Mouse (Mus musculus) liver, embryonic 14.5 days (tissue): ENCODE measurements around the gene Nt5c2. TPM values are rescaled to one million over a fixed set of nuclear protein-coding genes. Genes with fewer than 3 reads are reported as not detected.
"Not testable (repeated sequence)": the region's sequence is repeated elsewhere in the genome, so short reads cannot be mapped to it uniquely, and the experiment has no call there.

Source experiments
- ATAC-seq: fragments of 200-750 bp; cut with Nextera tagmentation; 2 replicates; pipeline ENCODE4 v1.8.0; 2017; ENCODE audit warnings: moderate number of reproducible peaks, mild to moderate bottlenecking, moderate library complexity; ENCODE audit not compliant: insufficient read depth
- DNase-seq, 3 experiments: peaks; one replicate each; pipeline ENCODE4 v3.0.0-alpha.2; 2012 to 2013; ENCODE audit warnings: low read depth in 3 of 3, low spot score in 3 of 3
- H3K27ac ChIP-seq: fragments of 300-500 bp; sonication (generic); 2 replicates; pipeline ENCODE4 v1.5.1; 2014; ENCODE audit warnings: moderate library complexity, mild to moderate bottlenecking, control low read depth, inconsistent platforms
- H3K27me3 ChIP-seq: fragments of 300-500 bp; sonication (generic); 2 replicates; pipeline ENCODE4 v1.6.1; 2014; ENCODE audit warnings: mild to moderate bottlenecking, low read length, moderate library complexity; ENCODE audit not compliant: control insufficient read depth, insufficient read depth
- H3K36me3 ChIP-seq: fragments of 300-500 bp; sonication (generic); replicated peaks from 2 replicates; pipeline ENCODE4 v1.6.1; 2014; ENCODE audit warnings: low read depth; ENCODE audit not compliant: control insufficient read depth, insufficient read depth
- H3K4me1 ChIP-seq, 2 experiments: fragments of 200-500 bp in 1 of 2; fragments of 300-500 bp in 1 of 2; sonication (generic) in 1 of 2; replicated peaks; 2 replicates each; pipeline ENCODE4 v1.6.1; 2012 to 2014; ENCODE audit warnings: antibody characterized with exemption in 1 of 2, inconsistent platforms in 1 of 2, low read length in 1 of 2; ENCODE audit not compliant: control insufficient read depth in 2 of 2, insufficient read depth in 2 of 2
- H3K4me2 ChIP-seq: fragments of 300-500 bp; sonication (generic); 2 replicates; pipeline ENCODE4 v1.6.1; 2014; ENCODE audit warnings: low read depth, mild to moderate bottlenecking, control low read depth, moderate library complexity
- H3K4me3 ChIP-seq, 2 experiments: fragments of 200-500 bp in 1 of 2; fragments of 300-500 bp in 1 of 2; sonication (generic) in 1 of 2; 2 replicates each; pipeline ENCODE4 v1.5.1; 2012 to 2014; ENCODE audit warnings: low read depth in 2 of 2, low read length in 2 of 2, mild to moderate bottlenecking in 2 of 2, control low read depth in 1 of 2, inconsistent platforms in 1 of 2, moderate library complexity in 1 of 2; ENCODE audit not compliant: insufficient read depth in 1 of 2
- H3K9ac ChIP-seq: fragments of 300-500 bp; sonication (generic); replicated peaks from 2 replicates; pipeline ENCODE4 v1.6.1; 2014; ENCODE audit warnings: mild to moderate bottlenecking, control low read depth, moderate library complexity
- H3K9me3 ChIP-seq: fragments of 300-500 bp; sonication (generic); 2 replicates; pipeline ENCODE4 v1.6.1; 2016; ENCODE audit warnings: low read length, mixed read lengths; ENCODE audit not compliant: control insufficient read depth
- CTCF ChIP-seq: IDR thresholded peaks from 2 replicates; pipeline ENCODE4 v1.5.1; 2016; ENCODE audit warnings: antibody characterized with exemption, low read depth, control low read depth
- EP300 ChIP-seq: IDR thresholded peaks from 2 replicates; pipeline ENCODE4 v1.6.1; 2016; ENCODE audit warnings: antibody characterized with exemption, low read depth
- WGBS: fragments of 180-500 bp; shearing (Covaris S2); extraction: QIAGEN DNeasy Blood & Tissue Kit; methylation state at CpG from one replicate; pipeline ENCODE4 v1.1.7; 2014; ENCODE audit not compliant: insufficient replicate concordance; 5-methylcytosine and 5-hydroxymethylcytosine counted together
- polyA plus RNA-seq, 2 experiments: library from polyadenylated mRNA; depleted of rRNA in 1 of 2; stranded (reverse) in 1 of 2; unstranded in 1 of 2; fragments of >200 nt; fragmentation: Nextera tagmentation in 1 of 2; extraction: Ambion mirVana in 1 of 2; gene quantifications; 2 replicates each; pipeline versions ENCODE4 v1.2.1 to v1.2.3; 2012 to 2014

Nt5c2 gene
- polyA plus RNA-seq, 2 experiments, result 14.9 to 45.0 TPM

DNA sequence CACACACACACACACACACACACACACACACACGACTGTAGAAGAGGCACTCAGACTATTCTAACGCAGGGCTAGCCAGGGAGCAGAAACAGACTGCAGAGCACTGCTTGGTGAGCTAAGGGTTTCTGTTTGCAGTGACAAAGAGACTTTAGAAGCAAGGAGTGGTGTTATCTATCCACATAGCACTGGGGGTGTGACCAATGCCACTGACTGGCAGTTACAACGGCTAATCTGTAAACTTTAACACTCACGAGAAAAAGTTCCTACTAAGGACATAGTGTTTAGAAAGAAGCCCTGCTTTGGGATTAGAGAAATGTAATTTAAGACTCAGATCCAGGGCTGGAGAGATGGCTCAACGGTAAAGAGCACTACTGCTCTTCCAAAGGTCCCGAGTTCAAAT lies 15.2 kb downstream of the Nt5c2 start:
- H3K27ac ChIP-seq, result peak overlapping the region; percentile 10

DNA sequence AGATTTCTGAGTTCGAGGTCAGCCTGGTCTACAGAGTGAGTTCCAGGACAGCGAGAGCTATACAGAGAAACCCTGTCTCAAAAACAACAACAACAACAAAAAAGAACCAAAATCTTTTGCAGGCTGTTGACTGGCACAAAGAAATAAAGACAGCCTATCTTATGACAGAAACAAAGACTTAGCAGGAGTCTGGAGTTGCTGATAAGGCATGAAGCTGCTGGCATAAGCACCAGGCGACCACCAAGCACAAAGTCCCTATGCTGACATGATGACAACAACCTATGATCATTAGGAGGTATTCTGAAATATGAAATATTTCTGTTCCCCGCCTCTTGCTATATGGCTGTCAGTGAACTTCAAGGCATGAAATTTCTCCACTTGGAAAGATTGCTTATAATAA lies 16.0 kb downstream of the Nt5c2 start:
- TF ChIP-seq EP300, result peak; percentile 59
- TF ChIP-seq CTCF, result no peak
- Histone ChIP-seq H3K4me3 (no peak overlapping the region), H3K4me1 (peaks cover 3 to 10% of the 10 kb centered on the region in 2 experiments; a peak in 3 of 4 replicates), H3K27me3 (no peaks in the 10 kb centered on the region), H3K4me2 (peak overlapping the region; percentile 47), H3K9ac (no peak overlapping the region), H3K36me3 (no peaks in the 10 kb centered on the region), H3K27ac (no peak overlapping the region), H3K9me3 (no peaks in the 10 kb centered on the region)
- DNase-seq, result no peak
- peak; percentile 63; the same call in 1 of the 2 replicates for ATAC-seq
- WGBS, result 22% methylated on average over 4 of the region's 4 CpGs

More for the DNA sequence above, 15.2 kb downstream of the Nt5c2 start:
- DNase-seq (peak in 2 of 3 experiments; percentile 44 to 51), ATAC-seq (peak; percentile 83)
- Histone ChIP-seq H3K4me2 (peak overlapping the region; percentile 47), H3K9ac (no peak overlapping the region), H3K9me3 (no peaks in the 10 kb centered on the region), H3K4me1 (peaks cover 3 to 10% of the 10 kb centered on the region in 2 experiments; a peak in 3 of 4 replicates), H3K36me3 (no peaks in the 10 kb centered on the region), H3K27me3 (no peaks in the 10 kb centered on the region), H3K4me3 (no peak overlapping the region)
- TF ChIP-seq CTCF, result no peak
- peak; percentile 63 for TF ChIP-seq EP300
- WGBS, result 21% methylated on average over 6 of the region's 6 CpGs

DNA sequence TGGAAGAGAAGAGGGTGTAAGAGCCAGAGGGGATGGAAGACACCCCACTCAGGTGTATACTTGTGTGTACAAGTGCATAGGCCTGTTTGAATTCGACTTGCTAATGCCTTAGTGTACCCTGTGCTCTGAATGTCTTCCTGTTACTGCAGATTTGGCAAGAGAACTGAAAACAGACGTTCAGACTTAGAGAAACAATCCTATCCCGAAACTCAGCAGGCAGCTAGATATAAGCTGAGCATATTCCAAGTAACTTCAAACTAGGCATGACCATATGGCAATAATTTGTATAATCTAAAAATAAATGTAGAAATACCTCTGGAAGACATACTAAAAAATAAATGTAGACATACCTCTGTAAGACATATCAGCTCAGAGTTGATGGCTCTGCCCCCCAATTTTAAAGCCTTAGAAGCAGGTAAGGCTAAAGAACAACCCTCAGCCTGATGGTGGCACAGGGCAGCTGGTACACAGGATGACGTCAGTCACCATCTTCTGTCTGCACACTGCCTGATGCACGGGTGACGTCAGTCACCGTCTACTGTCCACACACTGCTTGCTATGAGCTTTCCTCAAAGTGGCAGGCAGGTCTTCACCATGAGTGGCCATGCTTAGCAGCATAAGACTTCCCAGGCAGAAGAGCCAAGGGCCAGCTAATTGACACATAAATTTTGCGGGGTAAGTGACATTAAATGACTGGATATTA lies 16.6 kb downstream of the Nt5c2 start:
- ATAC-seq (peak; percentile 29; the same call in 1 of the 2 replicates), DNase-seq (no peak)
- H3K4me3 ChIP-seq, result no peak overlapping the region
- H3K4me1 ChIP-seq, result peaks cover 3 to 10% of the 10 kb centered on the region in 2 experiments; a peak in 3 of 4 replicates
- no peaks in the 10 kb centered on the region for H3K27me3 ChIP-seq
- WGBS, result 51% methylated on average over 8 of the region's 8 CpGs
- peak overlapping the region; percentile 47 for H3K4me2 ChIP-seq
- no peak overlapping the region for H3K9ac ChIP-seq
- H3K27ac ChIP-seq, result no peak overlapping the region
- TF ChIP-seq CTCF, result no peak
- no peak for TF ChIP-seq EP300
- H3K36me3 ChIP-seq, result no peaks in the 10 kb centered on the region
- no peaks in the 10 kb centered on the region for H3K9me3 ChIP-seq

DNA sequence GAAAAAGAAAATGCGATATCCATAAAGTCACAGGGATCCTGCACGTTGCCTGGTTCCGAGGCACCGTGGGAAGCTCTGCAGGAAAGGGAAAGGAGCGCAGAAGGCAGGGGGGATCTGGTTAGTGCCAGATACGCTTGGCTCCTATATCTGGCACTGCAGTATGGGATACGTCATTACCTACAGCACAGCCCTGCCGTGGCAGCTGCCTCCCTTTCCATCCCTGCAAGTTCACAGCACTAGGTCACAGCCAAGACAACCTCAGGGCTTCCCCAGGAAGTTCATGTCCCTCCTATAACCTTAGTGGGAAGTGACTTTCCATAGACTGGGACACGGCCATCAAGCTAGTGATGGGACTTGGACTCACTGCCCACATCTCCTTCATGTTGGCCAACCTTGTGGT lies 18.9 kb downstream of the Nt5c2 start:
- peaks cover 3 to 10% of the 10 kb centered on the region in 2 experiments; a peak in 3 of 4 replicates for H3K4me1 ChIP-seq
- TF ChIP-seq CTCF (no peak), EP300 (no peak)
- WGBS, result 74% methylated on average over 9 of the region's 9 CpGs
- no peaks in the 10 kb centered on the region for H3K9me3 ChIP-seq
- no peaks in the 10 kb centered on the region for H3K36me3 ChIP-seq
- DNase-seq, result no peak
- H3K9ac ChIP-seq, result no peak overlapping the region
- ATAC-seq, result no peak
- H3K27ac ChIP-seq, result no peak overlapping the region
- no peak overlapping the region for H3K4me3 ChIP-seq
- no peaks in the 10 kb centered on the region for H3K27me3 ChIP-seq
- no peak overlapping the region for H3K4me2 ChIP-seq

DNA sequence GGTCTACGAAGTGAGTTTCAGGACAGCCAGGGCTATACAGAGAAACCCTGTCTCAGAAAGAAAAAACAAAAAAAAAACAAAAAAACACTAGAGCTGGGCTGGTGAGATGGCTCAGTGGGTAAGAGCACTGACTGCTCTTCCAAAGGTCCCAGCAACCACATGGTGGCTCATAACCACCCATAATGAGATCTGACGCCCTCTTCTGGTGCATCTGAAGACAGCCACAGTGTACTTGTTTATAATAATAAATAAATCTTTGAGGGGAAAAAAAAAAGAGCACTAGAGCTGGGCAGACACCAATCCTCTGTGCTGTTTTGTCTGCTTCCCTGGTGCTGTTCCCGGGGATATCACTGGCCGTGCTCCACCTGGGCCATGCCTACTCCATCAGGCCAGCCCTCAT lies 22.6 kb downstream of the Nt5c2 start:
- not testable (repeated sequence) for ATAC-seq, H3K27ac ChIP-seq, H3K36me3 ChIP-seq, H3K27me3 ChIP-seq, H3K9ac ChIP-seq, DNase-seq, H3K9me3 ChIP-seq, H3K4me2 ChIP-seq, H3K4me3 ChIP-seq
- peaks cover 25 to 30% of the 10 kb centered on the region in 2 experiments for H3K4me1 ChIP-seq
- 56% methylated on average over 4 of the region's 4 CpGs for WGBS
- peak; percentile 32; the same call in 1 of the 2 replicates for TF ChIP-seq CTCF
